Mouse (Mus musculus): ENCODE results near the gene Gpr157.

Gene Gpr157

DNA sequence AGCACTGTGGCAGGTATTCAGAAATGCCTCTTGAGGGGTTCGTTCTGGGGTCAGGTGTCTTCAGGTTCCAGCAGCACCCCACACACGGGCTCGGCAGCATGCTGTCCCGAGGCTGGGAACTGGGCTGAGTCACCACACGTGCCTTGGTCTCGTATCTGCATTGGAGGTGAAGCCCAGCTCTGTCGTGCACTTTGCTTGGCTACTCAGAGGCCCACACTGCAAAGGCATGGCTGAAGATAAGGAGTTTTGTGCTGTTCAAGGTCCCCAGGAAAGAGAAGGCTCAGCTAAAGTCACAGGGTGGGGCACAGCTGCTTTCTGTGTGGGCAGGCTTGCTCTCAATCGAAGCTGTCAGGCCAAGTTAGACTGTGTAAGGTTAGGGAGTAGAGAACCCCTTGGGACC, 65.3 kb downstream of the Gpr157 start:
- no peak for DNase-seq (ENCODE audit: low spot score)

GRCm38 (mm10) chr4:150155301-150155700, 68.1 kb downstream of the Gpr157 start:
- no peak for DNase-seq (ENCODE audit: low spot score)

Data from layer of hippocampus, adult 9-10 months (tissue).